ENCODE assay signal across 26 mouse cellular contexts in the genomic region with DNA sequence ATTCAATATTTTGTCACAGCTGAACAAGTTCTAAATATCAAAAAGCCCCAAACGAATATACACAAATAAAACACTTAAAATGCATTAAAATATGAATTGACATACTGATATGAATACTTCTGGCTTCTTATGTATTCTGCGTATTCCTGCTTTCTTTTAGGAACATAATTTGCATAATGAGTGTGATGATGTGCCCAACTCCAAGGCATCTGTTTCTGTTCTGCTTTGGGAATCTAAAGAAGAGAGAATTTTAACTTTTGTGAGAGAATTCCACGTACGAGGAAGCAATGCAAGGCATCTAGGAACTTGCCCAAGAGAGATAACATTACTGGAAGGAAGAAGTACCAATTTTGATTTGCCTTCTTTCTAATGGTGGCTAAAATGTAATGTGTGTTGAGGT.
"Had no signal": no experiment of that assay in that cellular context is flagged by ENCODE, and none has a peak within 500 bp of the region (broad histone marks: within the 10 kb centered on the region; RNA-seq: fewer than 3 reads in every experiment).

No protein-coding gene starts in this region.

- H3K9ac ChIP-seq: heart, embryonic 13.5 days; heart, embryonic 15.5 days; hindbrain, embryonic 13.5 days; hindbrain, embryonic 15.5 days; kidney, embryonic 15.5 days; limb, embryonic 12.5 days; liver, embryonic 12.5 days; liver, embryonic 14.5 days had no signal

- H3K27ac ChIP-seq: heart, adult 2 months; heart, embryonic 13.5 days; heart, embryonic 15.5 days; hindbrain, embryonic 13.5 days; hindbrain, embryonic 15.5 days; hindbrain, postnatal 0 days; kidney, embryonic 15.5 days; kidney, postnatal 0 days; limb, embryonic 10.5 days; limb, embryonic 12.5 days; liver, embryonic 12.5 days; liver, embryonic 14.5 days had no signal

- DNase-seq: gastrocnemius, postnatal 14 days; gastrocnemius, postnatal 36 days; heart, adult 11 months; heart, adult 2 months; heart, postnatal 14 days; heart, postnatal 36 days; kidney, adult 11 months; kidney, adult 2 months; kidney, adult 9 months; kidney, postnatal 14 days; kidney, postnatal 36 days; liver had no signal

- H3K27me3 ChIP-seq: heart, embryonic 13.5 days; heart, embryonic 15.5 days; hindbrain, embryonic 13.5 days; hindbrain, embryonic 15.5 days; kidney, embryonic 15.5 days; limb, embryonic 12.5 days; liver, embryonic 12.5 days had no signal

- ATAC-seq: hindbrain, postnatal 0 days; intestine, embryonic 16.5 days; liver, embryonic 12.5 days had no signal

- H3K4me2 ChIP-seq: heart, embryonic 11.5 days; heart, embryonic 13.5 days; heart, embryonic 15.5 days; hindbrain, embryonic 13.5 days; hindbrain, embryonic 15.5 days; kidney, embryonic 15.5 days; limb, embryonic 12.5 days; liver, embryonic 12.5 days had no signal

- H3K4me3 ChIP-seq: heart, adult 2 months; heart, embryonic 13.5 days; heart, embryonic 15.5 days; hindbrain, embryonic 13.5 days; hindbrain, embryonic 15.5 days; kidney, embryonic 15.5 days; left cerebral cortex, adult 2 months; limb, embryonic 10.5 days; limb, embryonic 12.5 days; liver, embryonic 12.5 days had no signal

- H3K9me3 ChIP-seq: heart, embryonic 13.5 days; heart, embryonic 15.5 days; hindbrain, embryonic 13.5 days; hindbrain, embryonic 15.5 days; kidney, embryonic 15.5 days; limb, embryonic 10.5 days; limb, embryonic 12.5 days; liver, embryonic 12.5 days had no signal

- H3K36me3 ChIP-seq: heart, embryonic 13.5 days; heart, embryonic 15.5 days; hindbrain, embryonic 13.5 days; hindbrain, embryonic 15.5 days; kidney, embryonic 15.5 days; limb, embryonic 10.5 days; limb, embryonic 12.5 days; liver, embryonic 12.5 days had no signal

- H3K4me1 ChIP-seq: heart, embryonic 13.5 days; heart, embryonic 15.5 days; hindbrain, embryonic 15.5 days; kidney, embryonic 15.5 days; limb, embryonic 12.5 days; liver, embryonic 12.5 days had no signal
